Mouse (Mus musculus) left cerebral cortex, adult 2 months (tissue): ENCODE results near the gene 1810055G02Rik. TPM values are rescaled to one million over a fixed set of nuclear protein-coding genes. Genes with fewer than 3 reads are reported as not detected.
A peak's percentile ranks its signal among the peaks of the same experiment; 100 is the strongest.

Source experiments
- DNase-seq, 2 experiments: peaks; one replicate each; pipeline ENCODE4 v3.0.0; 2021 to 2022; ENCODE audit warnings: low spot score in 2 of 2, mixed read lengths in 1 of 2; ENCODE audit errors: extremely low spot score in 1 of 2
- H3K27ac ChIP-seq: fragments of 200-600 bp; 2 replicates; pipeline ENCODE4 v1.8.1; 2022
- H3K4me3 ChIP-seq: fragments of 200-600 bp; 2 replicates; pipeline ENCODE4 v1.8.1; 2022
- CTCF ChIP-seq: fragments of 200-600 bp; IDR thresholded peaks from 2 replicates; pipeline ENCODE4 v1.8.1; 2022; ENCODE audit warnings: antibody characterized with exemption, mild to moderate bottlenecking, moderate library complexity
- intact Hi-C: fragments of 180-260 bp; cut with DNase I; formaldehyde crosslinking; loops from one replicate; pipeline ENCODE4 v1.15.1; 2025
- long read RNA-seq, 2 experiments: library from polyadenylated mRNA; stranded (forward); transcript quantifications; one replicate each; pipeline ENCODE4 v2.0.0; 2021; ENCODE audit warnings: borderline mapping rate in 2 of 2
- total RNA-seq, 2 experiments: library from RNA; stranded (reverse); gene quantifications; 2 replicates each; pipeline ENCODE4 v1.2.3; 2021

Gene 1810055G02Rik
- 10 to 100 TPM; 31.3 to 38.5 TPM for total RNA-seq
- long read RNA-seq, experiment 1, transcript 1810055G02Rik-201 (4 exons, 1,882 nt), result major isoform, 17 of 30 reads
- long read RNA-seq, experiment 1, transcript 1810055G02Rik-205 (4 exons, 772 nt), result minor isoform, 6 of 30 reads
- long read RNA-seq, experiment 1, partial matches to known transcripts, result 2 of 30 reads
- long read RNA-seq, experiment 1, other reads (novel, unspliced or antisense), result 2 of 30 reads
- long read RNA-seq, experiment 2, transcript 1810055G02Rik-201 (4 exons, 1,882 nt), result major isoform, 20 of 29 reads
- long read RNA-seq, experiment 2, transcript 1810055G02Rik-205 (4 exons, 772 nt), result minor isoform, 6 of 29 reads
- long read RNA-seq, experiment 2, partial matches to known transcripts, result 0 of 29 reads
- long read RNA-seq, experiment 2, other reads (novel, unspliced or antisense), result 3 of 29 reads

DNA sequence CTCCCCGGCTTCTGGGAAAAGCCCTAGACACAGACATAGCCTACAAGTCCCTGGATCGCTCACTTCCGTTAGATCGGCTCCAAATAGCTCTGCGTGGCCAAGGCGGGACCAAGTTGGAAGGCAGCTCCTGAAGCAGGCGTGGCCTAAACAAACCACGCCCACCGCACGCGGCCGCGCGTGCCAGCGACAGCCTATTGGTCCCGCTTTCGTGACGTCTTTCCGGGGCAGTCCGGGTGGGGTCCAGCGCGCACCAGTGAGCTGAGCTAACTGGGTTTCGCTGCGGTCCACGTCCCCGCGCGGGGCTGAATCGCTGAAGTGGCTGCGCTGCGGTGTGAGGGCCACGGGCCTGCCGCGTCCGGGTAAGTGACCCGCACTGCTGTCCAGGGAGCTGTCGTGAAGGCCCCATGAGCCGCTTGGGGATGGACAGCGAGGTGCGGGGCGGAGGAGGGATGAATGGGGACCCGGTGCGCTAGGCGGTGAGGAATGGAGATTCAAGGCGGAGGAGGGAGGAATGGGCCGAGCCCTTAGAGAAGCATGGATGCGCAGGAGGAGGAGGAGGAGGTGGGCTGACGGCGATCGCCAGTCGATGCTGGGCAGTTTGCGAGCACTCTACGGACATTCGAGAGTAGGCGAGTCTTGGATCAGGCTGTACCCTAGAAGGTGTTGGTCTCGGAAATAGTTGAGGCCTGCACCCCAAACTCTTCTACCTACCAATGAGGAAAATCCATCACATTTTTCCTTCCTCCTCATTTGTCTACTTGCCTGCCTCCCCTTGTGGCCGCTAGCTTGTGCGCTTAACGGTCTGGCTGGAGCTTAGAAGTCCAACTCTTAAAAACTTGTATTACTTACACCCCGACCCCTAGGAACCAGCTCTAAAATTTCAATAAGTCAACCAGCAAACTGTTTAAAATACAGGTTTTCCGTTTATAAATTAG lies at the start of gene 1810055G02Rik:
TSS of gene 1810055G02Rik (plus strand) at position 216 of the 935 bp plus-strand sequence.
- peak; percentile 28 for TF ChIP-seq CTCF
- DNase-seq, result peak; percentile 99
- H3K27ac ChIP-seq, result peak within 1 kb of the TSS; percentile 92
- H3K4me3 ChIP-seq, result peak within 1 kb of the TSS; percentile 70
- intact Hi-C loops, result loop anchor here (5.0 kb wide), 1 partner anchor 59 kb away; the partner anchor contains the start of gene Kmt5b

DNA sequence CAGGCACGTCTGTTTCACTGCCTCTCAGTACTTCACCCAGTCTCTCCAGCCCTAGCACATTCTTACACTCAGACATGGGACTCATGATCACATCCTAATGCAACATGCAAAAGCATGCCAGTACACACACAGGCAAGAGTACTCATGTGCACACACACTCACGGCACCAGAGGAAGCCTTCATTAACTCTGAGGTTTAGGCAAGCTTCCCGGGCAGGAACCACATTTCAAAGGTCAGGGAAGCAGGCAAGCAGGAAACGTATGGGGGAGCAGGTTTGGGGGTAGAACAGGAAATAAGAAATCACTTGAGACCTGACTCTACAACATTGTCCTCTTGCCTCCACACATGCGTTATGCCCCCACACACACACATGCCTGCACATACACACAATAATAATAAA lies 42.6 kb upstream of the 1810055G02Rik start:
- H3K4me3 ChIP-seq, result no peak overlapping the region
- DNase-seq, result no peak
- no peak for TF ChIP-seq CTCF
- H3K27ac ChIP-seq, result peak overlapping the region; percentile 36; the same call in 1 of the 2 replicates
- intact Hi-C loops, result no loop called here

DNA sequence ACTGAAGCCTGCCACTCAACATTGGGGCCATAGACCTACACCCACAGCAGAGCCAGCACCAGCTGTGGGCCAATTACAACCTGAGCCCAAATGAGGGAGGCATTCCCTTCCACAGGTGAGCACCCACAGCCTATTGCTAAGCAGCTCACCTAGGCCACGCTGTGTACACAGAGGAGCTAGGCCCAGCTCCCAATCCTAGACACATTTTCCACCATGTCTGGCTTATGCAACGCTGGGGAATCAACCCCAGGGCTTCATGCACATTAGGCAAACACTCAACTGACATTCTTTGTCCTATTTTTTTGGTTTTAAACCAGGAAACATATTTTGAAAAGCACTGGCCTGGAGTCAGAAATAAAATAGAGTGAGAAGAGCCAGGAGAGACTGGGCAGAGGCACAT lies 41.5 kb upstream of the 1810055G02Rik start:
- TF ChIP-seq CTCF, result no peak
- intact Hi-C loops, result no loop called here
- Histone ChIP-seq H3K4me3 (no peak overlapping the region), H3K27ac (peak overlapping the region; percentile 20)
- no peak for DNase-seq

DNA sequence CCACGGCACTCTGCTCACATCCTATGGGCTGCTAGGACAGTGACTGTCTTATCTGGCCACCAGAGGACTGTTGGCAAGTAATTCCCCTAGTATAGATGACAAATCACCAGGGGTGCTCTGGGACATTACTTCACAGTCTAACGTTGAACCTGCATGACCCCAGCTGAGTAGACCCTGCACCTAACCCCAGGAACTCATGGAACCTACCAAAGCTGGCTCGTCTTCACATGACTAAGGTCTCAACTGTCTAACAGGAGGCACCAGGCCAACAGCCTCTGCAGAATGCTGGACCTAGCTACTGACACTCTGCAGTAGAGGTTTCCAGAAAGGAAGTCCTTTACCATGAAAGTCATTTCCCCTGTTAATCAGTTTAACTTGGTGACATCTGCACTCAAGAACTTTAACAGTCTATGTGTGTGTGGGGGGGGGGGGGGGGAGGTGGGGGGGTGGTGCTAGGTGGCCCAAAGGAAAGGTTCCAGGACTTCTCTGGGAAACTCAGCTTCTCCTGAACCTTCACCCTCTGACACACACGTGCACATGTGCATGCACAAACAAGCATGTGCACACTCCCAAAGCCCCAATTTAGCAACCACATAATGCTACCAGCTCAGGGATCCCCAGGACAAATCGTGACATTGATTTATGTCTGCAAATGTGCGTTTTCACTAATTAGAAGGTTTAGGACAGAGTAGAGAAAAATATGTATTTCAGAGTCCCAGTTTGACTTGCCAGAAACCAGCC lies 40.8 kb upstream of the 1810055G02Rik start:
- DNase-seq, result no peak
- intact Hi-C loops, result no loop called here
- no peak overlapping the region for H3K27ac ChIP-seq
- H3K4me3 ChIP-seq, result no peak overlapping the region
- no peak for TF ChIP-seq CTCF

DNA sequence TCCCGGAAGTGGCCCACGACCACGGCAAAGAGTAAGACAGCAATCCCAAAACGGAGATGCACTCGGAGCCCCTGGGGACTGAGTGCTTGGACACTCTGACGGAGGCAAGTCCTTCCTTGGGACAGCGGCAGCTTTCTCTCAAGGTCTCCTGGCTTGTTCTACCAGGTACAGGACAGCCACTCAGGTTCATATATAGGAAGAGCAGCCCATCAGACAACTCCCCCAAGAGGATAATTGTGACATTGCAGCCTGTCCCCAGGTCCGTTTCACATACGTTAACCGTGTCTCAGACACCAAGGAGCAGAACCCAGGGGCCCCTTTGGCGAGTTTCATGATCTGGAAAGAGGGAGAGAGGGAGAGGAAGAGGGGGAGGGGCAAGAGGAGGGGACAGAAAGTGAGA lies 40.1 kb upstream of the 1810055G02Rik start:
- TF ChIP-seq CTCF, result peak; percentile 11; the same call in 1 of the 2 replicates
- DNase-seq, result no peak
- intact Hi-C loops, result no loop called here
- Histone ChIP-seq H3K4me3 (no peak overlapping the region), H3K27ac (no peak overlapping the region)

DNA sequence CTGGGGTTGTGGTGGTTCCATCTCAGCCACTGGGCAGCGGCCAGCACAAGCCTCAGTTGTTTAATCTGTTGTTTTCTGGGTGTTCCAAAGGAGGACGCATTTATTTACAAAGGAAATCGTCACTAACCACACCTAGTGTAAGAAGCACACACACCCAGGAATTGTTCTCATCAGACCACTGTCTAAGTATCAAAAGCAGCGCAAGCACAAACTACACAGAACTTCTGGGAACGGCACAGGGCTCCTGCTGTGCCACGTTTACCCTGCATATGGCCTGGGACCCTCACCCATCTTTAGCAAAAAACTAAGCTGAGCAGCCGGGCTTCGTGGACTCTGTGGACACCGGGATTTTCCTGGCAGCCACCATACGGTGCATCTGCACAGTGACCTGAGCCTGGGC lies 39.5 kb upstream of the 1810055G02Rik start:
- intact Hi-C loops, result no loop called here
- TF ChIP-seq CTCF, result no peak
- H3K4me3 ChIP-seq, result no peak overlapping the region
- peak overlapping the region; percentile 64 for H3K27ac ChIP-seq
- no peak for DNase-seq

DNA sequence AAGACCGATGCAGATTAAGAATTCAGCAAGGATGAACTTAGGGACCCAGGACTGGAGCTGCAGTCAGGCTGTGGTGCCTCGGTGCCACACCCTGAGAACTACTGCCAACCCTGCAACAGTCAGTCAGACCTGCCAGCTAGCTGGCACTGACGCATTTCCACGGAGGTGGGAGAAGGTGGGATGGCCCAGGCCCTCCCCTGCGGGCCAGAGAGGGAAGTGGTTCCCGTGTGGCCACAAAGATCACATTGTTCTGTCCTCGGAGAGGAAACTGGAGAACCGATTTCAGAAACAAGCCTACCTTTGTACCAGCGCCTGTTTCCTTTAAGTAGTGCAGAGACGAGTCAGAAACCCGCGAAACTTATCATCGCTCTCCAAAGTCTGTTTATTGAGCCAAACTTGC lies 39.0 kb upstream of the 1810055G02Rik start:
- H3K4me3 ChIP-seq, result no peak overlapping the region
- intact Hi-C loops, result no loop called here
- TF ChIP-seq CTCF, result peak; percentile 18
- H3K27ac ChIP-seq, result peak overlapping the region; percentile 64
- no peak for DNase-seq

DNA sequence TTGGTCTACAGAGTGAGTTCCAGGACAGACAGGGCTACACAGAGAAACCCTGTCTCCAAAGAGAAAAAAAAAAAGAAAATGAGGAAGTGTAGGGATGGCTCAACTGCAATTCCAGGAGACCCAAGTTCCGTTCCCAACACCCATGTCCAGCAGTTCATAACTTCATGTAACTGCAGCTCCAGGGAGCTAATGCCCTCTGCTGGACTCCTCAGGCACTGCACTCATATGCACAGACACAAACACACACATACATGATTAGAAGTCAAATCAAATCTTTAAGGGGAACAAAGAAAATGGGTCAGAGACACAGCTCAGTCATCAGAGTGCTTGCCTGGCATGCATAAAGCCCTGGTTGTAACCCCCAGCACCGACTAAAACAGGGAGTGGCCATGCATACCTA lies 34.9 kb upstream of the 1810055G02Rik start:
- Histone ChIP-seq H3K4me3 (no peak overlapping the region), H3K27ac (no peak overlapping the region)
- intact Hi-C loops, result no loop called here
- no peak for DNase-seq
- peak; percentile 34 for TF ChIP-seq CTCF

DNA sequence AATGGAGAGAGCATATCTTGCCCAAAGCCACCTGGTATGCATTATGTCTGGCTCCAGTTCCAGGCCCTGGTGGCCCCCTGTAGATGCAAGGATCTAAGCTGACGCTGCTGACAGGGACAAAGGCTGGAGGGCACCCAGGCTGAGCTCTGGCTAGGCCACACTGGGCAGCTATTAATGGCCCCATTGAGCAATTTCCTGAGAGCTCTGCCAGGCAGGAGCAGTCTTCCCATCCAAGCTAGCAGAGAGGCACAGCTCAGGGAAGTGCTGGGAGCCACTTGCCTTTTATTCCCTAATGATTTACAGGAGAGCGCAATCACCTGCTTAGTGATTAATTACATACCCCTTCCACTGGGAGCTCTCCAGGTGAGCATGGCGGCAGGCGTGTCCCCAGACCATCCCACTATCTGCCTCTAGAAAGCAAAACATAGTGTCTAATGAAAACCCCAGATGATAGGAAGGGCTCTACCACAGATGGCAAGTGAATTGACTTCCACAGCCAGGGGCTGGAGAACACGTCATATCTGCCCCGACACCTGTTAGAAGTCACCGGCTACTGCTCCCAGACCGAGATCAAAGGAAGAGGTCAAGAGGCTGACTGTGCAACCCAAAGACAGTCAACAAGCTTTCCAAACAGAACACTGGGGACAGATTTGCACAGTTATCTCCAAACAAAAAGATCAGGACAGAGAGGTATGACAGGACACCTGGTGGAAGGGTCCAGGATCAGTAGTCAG lies 33.8 kb upstream of the 1810055G02Rik start:
- no peak for DNase-seq
- no peak overlapping the region for H3K4me3 ChIP-seq
- H3K27ac ChIP-seq, result no peak overlapping the region
- intact Hi-C loops, result no loop called here
- no peak for TF ChIP-seq CTCF

DNA sequence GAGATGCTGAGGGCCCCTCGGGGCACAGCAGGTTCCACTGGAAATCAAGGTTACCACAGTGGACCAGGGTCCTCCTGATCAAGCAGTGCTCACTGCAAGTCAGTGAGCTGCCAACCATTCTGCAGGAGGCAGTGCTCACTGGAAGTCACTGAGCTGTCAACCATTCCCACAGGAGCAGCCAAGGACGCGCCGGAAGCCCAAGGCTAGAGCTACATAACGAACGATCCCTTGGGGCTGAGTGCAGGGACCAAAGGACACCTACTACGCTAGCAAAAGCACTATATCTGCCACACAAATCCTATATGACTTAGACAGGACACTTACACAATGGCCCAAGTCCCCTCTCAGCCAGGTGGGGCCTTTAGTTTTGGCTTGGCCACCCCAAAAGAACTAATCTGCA lies 27.4 kb upstream of the 1810055G02Rik start:
- intact Hi-C loops, result loop anchor here (5.0 kb wide), 1 partner anchor 38 kb away; no protein-coding TSS in a partner anchor
- TF ChIP-seq CTCF, result no peak
- H3K27ac ChIP-seq, result no peak overlapping the region
- H3K4me3 ChIP-seq, result no peak overlapping the region
- DNase-seq, result no peak
